Mouse (Mus musculus) CD4-positive, CD25-positive, alpha-beta regulatory T cell, adult 4 months (primary cell): ENCODE results near the gene Lpp. TPM values are rescaled to one million over a fixed set of nuclear protein-coding genes. Genes with fewer than 3 reads are reported as not detected.
A peak's percentile ranks its signal among the peaks of the same experiment; 100 is the strongest.

Experiments
- ATAC-seq: one replicate; pipeline ENCODE4 v1.8.0; 2017
- polyA plus RNA-seq, 2 experiments: library from polyadenylated mRNA; unstranded; fragments of 100-300 nt; shearing (Covaris generic); gene quantifications; one replicate each; pipeline ENCODE4 v1.2.1; 2017

Lpp gene
- polyA plus RNA-seq, 2 experiments from 2014 or later, result 22.3 to 28.2 TPM

- ATAC-seq, result peak; percentile 56
Measured at GRCm38 (mm10) chr16:24635381-24635919, 242.1 kb downstream of the Lpp start.

GRCm38 (mm10) chr16:24636894-24637293, 243.6 kb downstream of the Lpp start:
- ATAC-seq, result no peak

- ATAC-seq, result peak; percentile 90
Measured at GRCm38 (mm10) chr16:24641003-24641797, 247.9 kb downstream of the Lpp start.

- ATAC-seq, result no peak
Measured at GRCm38 (mm10) chr16:24643024-24643635, 249.8 kb downstream of the Lpp start.

- no peak for ATAC-seq
Measured at GRCm38 (mm10) chr16:24644154-24644553, 250.8 kb downstream of the Lpp start.

DNA sequence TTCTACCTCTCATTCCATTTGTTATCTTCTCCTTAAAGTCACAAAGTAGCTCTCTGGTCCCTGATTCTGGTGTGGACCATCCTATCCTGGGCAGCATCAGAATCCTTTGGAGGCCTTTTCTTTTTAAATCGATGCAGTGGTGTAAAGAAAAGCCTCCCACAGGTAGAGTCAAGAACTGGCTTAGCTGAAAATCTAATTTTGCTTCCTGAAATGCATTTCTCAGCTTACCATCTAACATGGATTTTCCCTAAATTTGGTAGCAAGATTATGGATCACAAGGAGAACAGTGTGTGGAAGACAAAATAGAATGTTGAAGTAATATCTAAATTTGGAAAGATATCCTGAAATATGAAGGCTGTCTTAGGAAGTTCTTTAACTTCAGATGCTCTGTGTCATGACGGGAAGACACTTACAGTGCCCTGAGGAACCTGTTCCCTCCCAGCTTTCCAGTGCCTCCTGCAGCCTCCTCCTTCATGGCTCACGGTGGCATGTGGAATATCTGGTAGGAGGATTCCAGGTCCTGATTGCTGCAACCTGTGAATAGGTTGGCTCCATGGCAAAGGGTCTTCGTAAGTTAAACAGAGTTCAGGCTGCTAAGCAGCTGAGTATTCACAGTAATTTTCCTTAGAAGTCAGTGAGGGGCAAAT, 251.6 kb downstream of the Lpp start:
- no peak for ATAC-seq

GRCm38 (mm10) chr16:24645906-24646603, 252.7 kb downstream of the Lpp start:
- no peak for ATAC-seq

- no peak for ATAC-seq
Measured at GRCm38 (mm10) chr16:24651655-24652654, 258.6 kb downstream of the Lpp start.

DNA sequence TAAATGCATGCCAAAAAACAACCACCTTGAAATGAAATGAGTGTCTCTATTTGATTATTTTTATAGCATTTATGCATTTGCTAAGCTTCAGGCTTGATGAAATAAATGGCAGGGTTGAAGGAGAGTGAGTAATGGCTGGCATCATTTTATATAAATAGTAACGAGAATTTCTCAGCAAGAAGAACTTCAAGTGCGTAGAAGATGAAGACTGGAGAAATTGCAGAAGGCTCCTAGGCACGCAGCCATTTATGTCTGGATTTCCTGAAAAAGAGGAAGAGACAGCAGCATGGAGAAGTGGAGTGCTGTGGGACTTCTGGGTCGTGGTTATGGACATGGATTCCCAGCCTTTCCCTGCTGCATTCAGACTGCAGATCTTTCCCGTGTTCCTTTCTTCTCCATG, 259.7 kb downstream of the Lpp start:
- ATAC-seq, result no peak

DNA sequence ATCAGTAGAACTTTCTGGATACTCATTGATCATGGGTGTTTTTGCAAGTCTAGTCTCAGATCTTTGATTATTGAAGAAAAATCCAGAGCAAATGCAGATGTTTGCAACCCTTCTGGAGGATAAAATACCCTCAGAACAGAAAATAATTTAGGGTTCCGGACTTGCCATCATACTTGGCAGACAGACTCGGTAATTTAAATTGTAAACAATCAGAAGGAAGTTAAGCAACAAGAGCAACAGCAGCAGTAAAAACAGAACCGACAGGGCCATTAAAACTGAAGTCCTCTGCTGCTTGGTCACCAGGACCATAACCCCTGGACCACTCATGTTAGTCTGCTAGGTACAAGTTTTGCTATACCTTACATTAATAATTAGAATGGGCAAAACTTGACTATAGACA, 261.8 kb downstream of the Lpp start:
- ATAC-seq, result no peak

DNA sequence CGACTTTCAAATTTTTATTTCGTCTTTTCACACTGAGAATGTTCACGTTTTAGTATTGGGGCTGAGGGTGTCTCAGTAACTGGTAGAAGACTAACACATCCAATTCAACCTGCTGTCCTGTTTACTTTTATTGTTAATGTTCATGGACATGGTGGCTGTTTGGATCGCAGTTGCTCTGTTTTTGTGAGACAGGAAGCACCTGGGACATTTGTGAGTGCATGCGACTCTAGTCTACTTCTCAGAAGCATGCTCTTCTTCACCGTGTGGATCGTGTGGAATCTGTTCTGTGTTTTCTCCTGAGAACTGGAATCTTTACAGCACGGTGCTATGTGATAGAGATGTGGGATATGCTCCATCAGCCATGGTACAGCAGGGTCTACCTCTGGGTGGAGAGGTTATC, 262.7 kb downstream of the Lpp start:
- ATAC-seq, result no peak

GRCm38 (mm10) chr16:24656752-24657151, 263.4 kb downstream of the Lpp start:
- no peak for ATAC-seq

- ATAC-seq, result no peak
Measured at GRCm38 (mm10) chr16:24659049-24659448, 265.7 kb downstream of the Lpp start.

DNA sequence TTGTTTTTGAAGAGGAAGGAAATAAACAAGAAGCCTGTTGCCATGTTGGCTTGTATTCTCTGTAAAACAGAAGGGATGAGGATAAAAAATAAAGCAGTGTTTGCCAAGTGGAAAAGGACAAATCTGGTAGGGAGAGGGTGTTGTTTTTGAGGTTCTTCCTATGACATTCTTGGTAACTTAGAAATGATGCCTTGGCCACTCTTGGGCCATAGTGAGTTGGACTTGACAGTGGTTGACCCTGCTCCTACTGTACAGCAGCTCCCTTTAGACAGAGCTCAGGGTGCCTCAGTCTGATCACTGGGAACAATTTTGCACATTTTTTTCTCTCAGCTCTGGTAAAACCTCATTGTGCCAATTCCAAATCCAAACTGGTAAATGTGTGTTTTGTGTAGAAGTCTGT, 270.8 kb downstream of the Lpp start:
- ATAC-seq, result no peak

DNA sequence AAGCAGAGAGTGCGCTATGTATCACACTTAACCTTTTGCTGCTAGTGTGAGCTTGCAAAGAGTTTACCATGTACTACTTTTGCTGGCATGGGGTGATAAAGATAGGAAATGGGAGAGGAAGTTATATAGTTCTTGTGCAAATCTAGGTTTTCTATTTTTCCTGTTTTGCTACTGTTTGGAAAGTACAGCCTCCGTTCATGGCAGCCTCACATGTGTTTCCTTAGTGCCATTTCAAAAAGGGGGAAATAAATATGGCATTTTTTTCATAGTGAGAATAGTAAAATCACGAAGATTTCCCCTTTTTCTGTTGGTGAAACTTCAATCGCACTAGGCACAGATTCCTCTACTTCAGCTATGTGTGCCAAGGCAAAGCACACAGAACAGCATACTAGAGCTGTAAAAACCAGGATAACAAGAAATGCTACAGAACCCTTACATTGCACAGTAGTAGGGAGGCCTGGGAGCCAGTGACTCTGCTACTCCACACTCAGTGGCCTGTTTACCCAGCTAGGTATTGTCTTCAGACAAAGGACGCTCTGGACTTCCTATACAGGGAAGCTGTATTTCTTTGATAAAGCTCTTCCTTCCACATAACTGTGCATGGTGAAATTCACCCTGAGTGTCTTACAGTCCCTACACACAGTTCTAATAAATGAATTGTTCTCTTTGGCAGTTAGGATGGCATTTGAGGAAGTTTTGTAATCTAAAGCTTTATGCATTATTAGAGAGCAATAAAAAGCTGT, 276.6 kb downstream of the Lpp start:
- no peak for ATAC-seq

DNA sequence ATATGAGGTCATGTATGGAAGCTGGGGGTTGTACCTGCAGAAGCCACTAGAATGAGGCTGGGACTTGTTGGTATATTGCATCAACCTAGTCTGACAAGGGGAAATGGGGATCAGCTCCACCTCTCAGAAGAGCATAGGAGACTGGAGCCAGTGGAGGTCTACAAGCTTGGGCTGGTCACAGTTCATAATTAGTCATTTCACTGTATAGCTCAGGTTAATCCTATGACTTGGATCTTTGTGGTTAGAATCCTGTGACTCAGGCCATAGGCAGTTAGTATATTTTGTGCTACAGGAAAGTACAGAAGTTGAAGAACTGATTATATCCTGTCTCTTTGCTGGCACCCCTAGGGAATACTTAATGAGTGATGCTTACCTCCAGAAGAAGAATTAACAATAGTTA, 285.6 kb downstream of the Lpp start:
- no peak for ATAC-seq

GRCm38 (mm10) chr16:24695062-24695461, 301.8 kb downstream of the Lpp start:
- ATAC-seq, result no peak

GRCm38 (mm10) chr16:24704215-24704614, 310.9 kb downstream of the Lpp start:
- ATAC-seq, result peak; percentile 83

DNA sequence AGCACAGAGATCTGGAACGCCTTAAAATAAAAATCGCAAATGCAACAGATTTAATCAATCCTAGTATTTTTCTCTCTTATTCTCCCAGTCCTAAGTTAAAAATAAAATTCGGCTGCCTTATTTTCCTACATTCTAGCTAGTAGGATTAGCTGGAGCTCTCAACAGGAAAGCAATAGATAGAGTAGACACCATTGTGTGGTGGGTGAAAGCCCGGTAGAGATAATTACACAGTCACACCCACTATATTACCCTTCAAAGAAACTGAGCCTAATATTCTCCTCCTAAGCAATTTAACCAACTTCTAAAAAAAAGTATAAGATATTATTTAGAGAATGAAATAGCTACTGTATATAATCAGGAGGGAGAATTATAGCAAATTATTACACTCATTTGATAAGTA, 330.3 kb downstream of the Lpp start:
- no peak for ATAC-seq

DNA sequence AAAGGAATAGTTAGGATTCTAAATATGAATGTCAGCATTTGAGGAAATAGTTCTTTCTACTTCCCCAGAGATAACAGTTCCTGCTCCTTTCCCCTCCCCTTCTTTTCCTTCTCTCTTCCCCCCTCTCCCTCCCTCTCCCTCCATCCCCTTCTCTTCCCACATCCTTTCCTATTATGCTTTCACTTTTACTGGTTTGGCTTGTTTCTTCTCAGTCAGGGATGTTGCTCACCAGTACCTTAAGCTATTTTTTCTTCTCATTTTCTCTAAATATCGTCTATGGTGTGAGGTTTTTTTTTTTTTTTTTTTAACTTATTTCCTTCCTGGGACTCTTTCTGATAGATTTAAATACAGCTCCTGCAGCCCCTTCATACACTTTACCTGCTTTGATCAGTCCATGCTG, 339.4 kb downstream of the Lpp start:
- no peak for ATAC-seq

DNA sequence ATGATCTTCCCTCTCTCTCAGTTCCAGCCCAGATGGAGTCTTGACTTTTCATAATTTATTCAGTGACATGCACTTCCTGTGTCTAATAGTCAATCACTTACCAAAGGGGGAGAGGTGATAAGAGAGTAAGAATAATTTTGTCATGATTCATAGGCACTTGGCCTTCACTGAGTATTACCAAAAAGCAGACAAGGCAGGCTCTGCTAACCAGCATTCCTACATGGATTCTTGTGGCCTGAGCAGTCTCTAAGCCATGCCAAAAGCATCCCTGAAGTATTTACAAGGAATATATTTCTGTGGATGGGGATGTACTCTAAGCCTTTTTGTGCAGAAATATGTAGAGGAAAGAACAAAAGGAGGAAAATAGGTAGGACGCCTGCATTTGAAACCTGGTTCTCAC, 340.0 kb downstream of the Lpp start:
- ATAC-seq, result no peak
